Mouse (Mus musculus) macrophage (primary cell): ENCODE data around the gene Rpl9-ps6. TPM values are rescaled to one million over a fixed set of nuclear protein-coding genes. Genes with fewer than 3 reads are reported as not detected.

Experiments
- H3K27ac ChIP-seq: fragments of 350-480 bp; formaldehyde crosslinking; 2 replicates; pipeline ENCODE4 v1.9.0; 2021
- H3K36me3 ChIP-seq: fragments of 350-480 bp; formaldehyde crosslinking; 2 replicates; pipeline ENCODE4 v1.9.0; 2021; ENCODE audit errors: inconsistent target
- H3K4me3 ChIP-seq: fragments of 350-480 bp; formaldehyde crosslinking; 2 replicates; pipeline ENCODE4 v1.9.0; 2021; ENCODE audit errors: inconsistent target
- H3K79me2 ChIP-seq: fragments of 350-480 bp; formaldehyde crosslinking; 2 replicates; pipeline ENCODE4 v1.9.0; 2021; ENCODE audit errors: inconsistent target
- WGBS: methylation state at CpG from one replicate; pipeline ENCODE4 v1.1.7; 2026; ENCODE audit warnings: inconsistent platforms; ENCODE audit not compliant: missing documents; 5-methylcytosine and 5-hydroxymethylcytosine counted together
- polyA plus RNA-seq: library from polyadenylated mRNA; stranded (reverse); fragments of 250-400 nt; gene quantifications from 3 replicates; pipeline ENCODE4 v1.2.4, GENCODE M21; 2018; ENCODE audit warnings: inconsistent platforms
- total RNA-seq, 78 experiments: library from RNA; depleted of rRNA; stranded (reverse); fragments of 250-400 nt; gene quantifications; 1 replicate in 9 of 78; 2 replicates in 24 of 78; 3 replicates in 43 of 78; 4 replicates in 2 of 78; pipeline ENCODE4 v1.2.4; 2018; ENCODE audit warnings: inconsistent platforms in 56 of 78

Gene Rpl9-ps6
- total RNA-seq (2018; cell fraction: chromatin; rRNA removed): 1 to 10 TPM in 18 of 26 experiments, not detected in 8; 1.8 to 8.1 (median 3.9) TPM
- 10 to 100 TPM in 17 of 26 experiments, 1 to 10 TPM in 9; 6.8 to 27.6 (median 11.1) TPM for total RNA-seq (2018; cell fraction: cytosol; rRNA removed)
- 1 to 10 TPM in 24 of 26 experiments, not detected in 2; 1.3 to 5.8 (median 2.8) TPM for total RNA-seq (2018; cell fraction: nucleus; rRNA removed)
- polyA plus RNA-seq: 2.4 to 44.9 TPM (median 39.4 TPM) in 3 replicates

DNA sequence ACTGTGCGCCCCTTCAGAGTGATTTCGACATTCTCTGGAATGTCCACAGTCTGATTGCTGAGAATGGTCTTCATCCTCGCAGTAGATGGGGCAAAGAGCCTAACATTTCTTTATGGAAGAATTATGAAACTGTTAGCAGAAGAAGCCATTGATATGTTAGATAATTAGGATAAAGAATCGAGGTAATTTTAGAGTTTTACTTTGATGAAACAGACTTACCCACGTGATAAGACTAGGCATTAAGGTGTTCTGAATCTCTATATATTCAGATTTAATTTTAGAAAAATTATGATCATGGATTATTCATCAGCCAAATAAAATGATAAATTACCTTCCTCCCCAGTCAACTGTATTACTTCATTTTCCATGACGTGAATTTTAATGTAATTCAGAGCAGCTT, at the start of gene Rpl9-ps6:
Rpl9-ps6 (minus strand) TSS at position 101 of the 400 bp plus-strand sequence.
- H3K79me2 ChIP-seq: no peaks in the 10 kb centered on the region
- H3K4me3 ChIP-seq: no peak within 1 kb of the TSS
- 88% methylated on average over 4 of the region's 6 CpGs for WGBS
- H3K27ac ChIP-seq: no peak within 1 kb of the TSS
- no peaks in the 10 kb centered on the region for H3K36me3 ChIP-seq

DNA sequence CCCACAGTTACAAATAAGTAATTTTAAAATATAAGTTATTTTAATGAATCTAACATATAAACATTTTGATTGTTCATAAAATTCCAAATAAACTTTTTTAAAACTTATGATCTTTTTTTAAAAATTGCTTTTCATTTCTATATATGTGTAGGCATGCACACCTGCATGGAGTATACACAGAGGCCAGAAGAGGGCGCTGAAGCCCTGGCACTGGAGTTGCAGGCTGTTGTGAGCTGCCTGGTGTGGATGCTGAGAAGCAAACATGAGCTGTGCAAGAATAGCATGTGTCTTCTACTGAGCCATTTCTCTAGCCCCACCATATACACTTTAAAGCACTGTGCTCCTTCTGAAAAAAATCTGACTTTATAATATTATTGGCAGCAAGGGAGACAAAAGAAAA, 46.1 kb upstream of the Rpl9-ps6 start:
- Histone ChIP-seq H3K36me3 (peaks cover 25% of the 10 kb centered on the region; the same call in 1 of the 2 replicates), H3K79me2 (no peaks in the 10 kb centered on the region), H3K4me3 (no peak overlapping the region), H3K27ac (no peak overlapping the region)
- 14% methylated on average over 1 of the region's 1 CpGs for WGBS

DNA sequence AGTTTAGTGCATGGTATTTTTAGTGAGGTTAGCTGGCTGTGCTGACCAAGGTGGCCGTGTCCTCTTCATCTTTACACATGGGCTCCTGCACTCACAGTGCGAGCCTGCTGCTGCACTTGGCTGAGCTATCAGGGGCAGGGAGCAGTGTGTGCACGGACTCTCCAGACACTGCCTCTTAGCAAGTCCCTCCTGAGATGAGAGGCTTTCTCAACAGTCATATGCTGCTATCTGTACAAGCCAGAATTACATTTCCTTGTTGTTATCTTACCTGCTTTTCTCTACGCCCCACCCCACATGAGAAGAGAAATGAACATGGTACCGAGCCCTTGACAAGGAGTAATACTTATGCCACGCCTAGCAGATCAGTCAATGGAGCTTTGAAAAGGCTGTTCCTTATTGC, 44.6 kb upstream of the Rpl9-ps6 start:
- H3K79me2 ChIP-seq: no peaks in the 10 kb centered on the region
- peaks cover 28% of the 10 kb centered on the region; the same call in 1 of the 2 replicates for H3K36me3 ChIP-seq
- no peak overlapping the region for H3K27ac ChIP-seq
- no peak overlapping the region for H3K4me3 ChIP-seq
- WGBS: 96% methylated on average over 6 of the region's 6 CpGs

DNA sequence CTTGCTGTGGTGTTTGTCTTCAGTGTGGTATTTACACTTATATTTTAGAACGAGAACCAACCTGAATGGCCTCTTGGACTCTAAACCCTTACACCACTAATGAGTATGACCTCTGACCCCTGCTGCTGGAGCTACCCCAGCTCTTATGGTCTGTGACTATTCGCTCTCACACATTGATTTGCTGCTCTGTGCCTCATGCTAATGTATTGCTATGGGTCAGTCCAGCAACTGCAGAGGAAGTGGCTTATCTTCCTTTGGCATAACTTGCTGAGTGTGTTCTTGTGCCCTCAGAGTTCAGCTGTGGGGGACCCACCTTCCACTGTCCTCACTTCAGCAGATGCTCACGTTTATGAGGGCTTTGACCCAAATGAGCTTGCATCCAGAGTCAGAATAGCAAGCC, 43.9 kb upstream of the Rpl9-ps6 start:
- Histone ChIP-seq H3K4me3 (no peak overlapping the region), H3K36me3 (peaks cover 30% of the 10 kb centered on the region; the same call in 1 of the 2 replicates), H3K79me2 (no peaks in the 10 kb centered on the region), H3K27ac (no peak overlapping the region)
- 80% methylated on average over 3 of the region's 3 CpGs for WGBS

DNA sequence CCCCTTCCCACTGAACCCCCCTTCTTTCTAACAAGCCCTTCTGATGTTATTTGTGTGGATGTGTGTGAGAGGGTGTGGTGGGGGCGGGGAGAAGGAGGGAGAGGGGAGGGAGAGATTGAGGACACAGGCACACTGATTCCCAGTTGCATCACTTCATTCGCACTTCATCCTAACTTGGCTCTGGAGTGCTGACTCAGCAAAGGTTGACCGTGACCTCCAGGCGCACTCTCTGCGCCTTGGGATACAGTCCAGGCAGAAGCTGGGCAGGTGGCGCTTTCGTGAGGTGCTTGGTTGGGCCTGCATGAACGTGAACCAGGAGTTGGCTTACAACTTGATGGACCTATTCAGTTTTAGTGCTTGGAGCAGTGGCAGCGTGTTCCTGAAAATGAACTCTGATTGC, 41.1 kb upstream of the Rpl9-ps6 start:
- WGBS: 88% methylated on average over 9 of the region's 9 CpGs

DNA sequence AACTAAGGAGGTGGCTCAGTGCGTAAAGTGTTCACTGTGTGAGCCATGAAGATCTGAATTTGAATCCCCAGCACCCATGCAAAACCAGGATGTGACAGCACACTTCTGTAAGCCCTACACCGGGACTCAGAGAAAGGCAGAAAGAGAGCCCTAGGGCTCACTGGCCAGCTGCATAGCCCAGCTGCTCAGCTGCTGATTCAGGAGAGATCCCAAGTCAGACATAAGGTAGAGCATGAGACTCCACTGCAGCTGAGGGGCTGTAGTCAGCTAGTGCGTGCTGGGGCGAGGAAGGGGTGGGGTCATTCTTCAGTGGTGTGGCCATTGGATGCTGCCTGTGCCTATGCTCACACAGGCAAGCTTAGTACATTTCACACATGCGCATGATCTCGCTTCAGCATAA, 40.7 kb upstream of the Rpl9-ps6 start:
- H3K79me2 ChIP-seq: no peaks in the 10 kb centered on the region; the same call in 1 of the 2 replicates
- H3K4me3 ChIP-seq: no peak overlapping the region
- no peak overlapping the region for H3K27ac ChIP-seq
- WGBS: 96% methylated on average over 6 of the region's 6 CpGs
- H3K36me3 ChIP-seq: peaks cover 19% of the 10 kb centered on the region; the same call in 1 of the 2 replicates

More for the DNA sequence above, 41.1 kb upstream of the Rpl9-ps6 start:
- H3K79me2 ChIP-seq: no peaks in the 10 kb centered on the region; the same call in 1 of the 2 replicates
- H3K27ac ChIP-seq: no peak overlapping the region
- H3K4me3 ChIP-seq: no peak overlapping the region
- H3K36me3 ChIP-seq: peaks cover 19% of the 10 kb centered on the region; the same call in 1 of the 2 replicates

DNA sequence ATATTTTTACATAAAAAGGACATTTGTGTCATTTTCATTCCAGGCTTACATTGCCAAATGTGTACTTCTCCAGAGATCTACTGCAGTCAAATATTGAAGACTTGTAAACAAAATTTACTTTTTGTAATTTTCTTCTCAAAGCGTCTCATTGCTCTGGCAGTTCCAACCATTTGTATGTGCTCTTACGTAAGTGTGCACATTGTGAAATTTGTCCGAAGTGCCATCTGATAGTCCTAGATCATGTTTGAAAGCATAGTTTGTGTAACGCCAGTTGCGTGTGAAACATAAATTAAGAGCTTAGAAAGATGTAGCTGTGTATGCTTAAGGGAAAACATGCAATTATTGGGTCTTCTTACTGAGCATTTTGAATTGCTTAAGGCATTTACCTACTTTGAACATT, 40.1 kb upstream of the Rpl9-ps6 start:
- Histone ChIP-seq H3K27ac (no peak overlapping the region), H3K79me2 (no peaks in the 10 kb centered on the region; the same call in 1 of the 2 replicates), H3K4me3 (no peak overlapping the region), H3K36me3 (peaks cover 19% of the 10 kb centered on the region; the same call in 1 of the 2 replicates)
- 65% methylated on average over 5 of the region's 5 CpGs for WGBS

DNA sequence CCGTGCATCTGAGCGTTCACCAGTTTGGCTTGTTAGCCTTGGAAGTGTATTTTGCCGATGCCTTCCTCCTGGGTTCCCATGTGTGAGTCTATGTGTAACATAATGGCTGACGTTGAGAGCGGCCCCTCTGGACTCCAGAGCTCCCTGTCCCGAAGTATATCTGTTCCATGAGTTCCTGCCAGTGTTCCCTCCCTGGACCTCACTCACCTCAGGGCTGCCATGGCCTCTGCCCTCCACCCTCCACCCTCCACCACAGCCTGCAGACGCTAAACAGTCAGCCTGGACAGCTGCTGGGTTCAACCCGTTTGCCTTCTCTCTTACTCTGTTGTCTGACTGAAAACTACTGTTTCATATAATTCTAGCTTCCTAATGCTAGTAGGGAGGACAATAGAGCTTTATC, 39.7 kb upstream of the Rpl9-ps6 start:
- H3K4me3 ChIP-seq: no peak overlapping the region
- 97% methylated on average over 8 of the region's 8 CpGs for WGBS
- no peaks in the 10 kb centered on the region; the same call in 1 of the 2 replicates for H3K79me2 ChIP-seq
- peaks cover 17% of the 10 kb centered on the region; the same call in 1 of the 2 replicates for H3K36me3 ChIP-seq
- no peak overlapping the region for H3K27ac ChIP-seq

DNA sequence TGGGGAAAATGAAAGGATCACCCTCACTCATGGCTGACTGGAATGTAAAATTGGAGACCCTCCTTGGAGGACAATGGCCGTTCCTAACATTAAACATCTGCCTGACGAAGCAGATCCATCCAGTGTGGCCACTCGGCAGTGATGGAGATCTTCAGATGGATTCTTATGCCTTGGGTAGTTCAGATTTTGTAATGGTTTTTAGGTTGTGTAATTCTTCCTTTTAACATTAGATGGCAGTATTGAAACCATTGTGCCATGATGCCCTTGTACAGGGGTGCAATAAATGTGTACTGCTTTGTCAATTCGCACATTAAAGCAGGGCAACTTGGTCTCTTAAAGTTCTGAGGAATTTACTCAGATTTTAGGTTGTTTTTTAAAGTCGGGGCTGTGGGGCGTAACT, 35.0 kb upstream of the Rpl9-ps6 start:
- Histone ChIP-seq H3K27ac (no peak overlapping the region), H3K36me3 (peaks cover 18% of the 10 kb centered on the region; the same call in 1 of the 2 replicates), H3K4me3 (no peak overlapping the region), H3K79me2 (no peaks in the 10 kb centered on the region; the same call in 1 of the 2 replicates)
- 71% methylated on average over 6 of the region's 6 CpGs for WGBS

DNA sequence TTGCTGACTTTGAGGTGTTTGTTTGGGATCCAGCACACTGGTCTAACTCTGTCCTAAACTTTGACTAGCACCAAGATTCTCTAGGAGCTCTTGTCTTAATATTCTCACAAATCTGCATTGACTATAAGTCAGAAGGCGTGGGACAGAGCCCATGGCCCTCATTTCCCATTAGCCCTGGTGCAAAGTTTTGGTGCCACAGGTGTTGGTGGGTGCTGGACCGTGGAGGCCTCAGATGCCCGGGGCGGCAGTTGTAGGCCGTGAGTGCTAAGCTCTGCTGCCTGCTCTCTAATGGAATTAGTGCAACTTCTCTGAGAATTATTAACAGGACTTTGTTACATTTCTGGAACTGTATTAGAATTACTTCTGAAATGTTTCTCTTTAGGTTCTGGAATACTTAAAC, 31.6 kb upstream of the Rpl9-ps6 start:
- H3K36me3 ChIP-seq: peaks cover 7% of the 10 kb centered on the region; the same call in 1 of the 2 replicates
- H3K4me3 ChIP-seq: no peak overlapping the region
- H3K79me2 ChIP-seq: no peaks in the 10 kb centered on the region; the same call in 1 of the 2 replicates
- no peak overlapping the region for H3K27ac ChIP-seq
- 100% methylated on average over 5 of the region's 5 CpGs for WGBS

DNA sequence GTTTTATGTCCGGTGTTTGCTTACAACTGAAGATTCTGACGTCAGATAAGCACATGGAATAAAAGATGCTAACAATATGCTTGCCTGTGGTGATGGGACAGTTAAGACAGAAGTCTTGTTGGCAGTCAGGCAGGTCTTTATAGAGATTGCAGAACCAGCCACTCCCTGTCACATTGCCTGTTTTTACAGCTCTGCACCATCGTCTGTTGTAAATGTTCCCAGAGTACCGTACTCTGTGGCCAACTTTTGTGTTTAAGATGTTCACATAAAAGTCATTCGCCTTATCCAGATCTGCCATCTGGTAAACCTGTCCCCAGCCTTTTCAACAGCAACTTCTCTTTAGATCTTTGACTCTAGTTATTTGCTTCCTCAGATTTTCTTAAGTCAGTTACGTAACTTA, 31.0 kb upstream of the Rpl9-ps6 start:
- Histone ChIP-seq H3K36me3 (peaks cover 7% of the 10 kb centered on the region; the same call in 1 of the 2 replicates), H3K79me2 (no peaks in the 10 kb centered on the region), H3K4me3 (no peak overlapping the region), H3K27ac (no peak overlapping the region)
- 94% methylated on average over 6 of the region's 6 CpGs for WGBS

DNA sequence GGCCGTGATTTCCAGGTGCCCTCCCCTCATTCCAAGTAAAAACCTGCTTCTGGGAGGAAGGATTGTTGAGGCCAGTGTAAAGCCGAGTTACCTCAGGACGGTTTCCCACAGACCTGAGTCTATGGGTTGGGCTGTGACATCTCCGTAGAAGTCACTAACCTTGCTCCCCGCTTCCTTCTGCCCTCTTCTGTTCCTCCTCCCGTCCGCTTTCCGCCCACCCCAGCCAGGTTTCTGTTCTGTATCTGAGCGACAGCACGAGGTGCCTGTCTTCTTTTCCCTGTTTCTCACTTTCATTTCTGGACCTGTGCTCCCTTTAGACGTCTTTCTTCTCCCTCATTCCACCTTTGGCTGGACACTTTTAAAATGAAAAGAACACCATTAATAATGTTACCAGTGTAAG, 28.7 kb upstream of the Rpl9-ps6 start:
- Histone ChIP-seq H3K27ac (no peak overlapping the region), H3K4me3 (no peak overlapping the region), H3K36me3 (peaks cover 7% of the 10 kb centered on the region; the same call in 1 of the 2 replicates), H3K79me2 (no peaks in the 10 kb centered on the region)
- WGBS: 58% methylated on average over 11 of the region's 11 CpGs

DNA sequence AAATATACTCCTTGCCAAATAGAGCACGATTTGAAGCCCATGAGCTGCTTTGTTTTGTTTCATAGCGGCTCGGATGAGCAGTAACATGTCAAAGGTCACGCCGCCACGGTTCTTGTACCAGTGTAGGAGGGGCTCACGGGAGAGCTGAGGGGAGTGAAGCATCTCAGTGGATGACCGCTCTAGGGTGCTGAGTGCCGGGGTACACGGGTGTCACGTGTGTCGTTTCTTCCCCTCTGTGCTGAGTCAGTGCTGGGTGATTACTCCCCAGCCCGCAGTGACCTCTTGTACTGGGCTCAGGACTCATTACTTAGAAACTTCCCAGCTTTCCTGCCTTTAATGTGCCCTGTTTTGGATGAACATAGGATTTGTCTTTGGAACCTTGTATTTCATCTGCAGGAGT, 28.2 kb upstream of the Rpl9-ps6 start:
- no peak overlapping the region for H3K27ac ChIP-seq
- peaks cover under 1% of the 10 kb centered on the region; the same call in 1 of the 2 replicates for H3K79me2 ChIP-seq
- no peak overlapping the region for H3K4me3 ChIP-seq
- WGBS: 93% methylated on average over 13 of the region's 13 CpGs
- peaks cover 7% of the 10 kb centered on the region; the same call in 1 of the 2 replicates for H3K36me3 ChIP-seq

DNA sequence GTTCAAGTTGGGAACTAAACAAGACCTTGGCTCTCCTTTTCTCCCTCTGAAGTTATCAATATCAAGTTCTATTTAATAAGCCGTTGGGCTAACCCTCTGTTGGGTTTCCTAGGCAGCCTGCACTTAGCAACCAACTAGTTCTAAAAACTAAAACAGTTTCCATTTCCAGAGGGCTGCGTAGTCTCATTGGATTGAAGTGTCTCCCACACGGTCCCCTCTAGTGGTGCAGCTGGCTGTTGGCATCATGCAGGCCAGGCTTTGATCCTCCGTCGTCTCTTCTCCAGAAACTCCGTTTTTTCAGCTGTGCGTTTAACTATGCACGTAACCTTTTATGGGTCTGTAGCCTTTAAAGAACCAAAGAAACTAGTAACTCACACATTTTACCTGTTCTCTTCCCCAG, 27.1 kb upstream of the Rpl9-ps6 start:
- no peak overlapping the region for H3K4me3 ChIP-seq
- H3K79me2 ChIP-seq: peaks cover 9% of the 10 kb centered on the region; the same call in 1 of the 2 replicates
- H3K27ac ChIP-seq: no peak overlapping the region
- 92% methylated on average over 8 of the region's 8 CpGs for WGBS
- H3K36me3 ChIP-seq: peaks cover 7% of the 10 kb centered on the region; the same call in 1 of the 2 replicates

DNA sequence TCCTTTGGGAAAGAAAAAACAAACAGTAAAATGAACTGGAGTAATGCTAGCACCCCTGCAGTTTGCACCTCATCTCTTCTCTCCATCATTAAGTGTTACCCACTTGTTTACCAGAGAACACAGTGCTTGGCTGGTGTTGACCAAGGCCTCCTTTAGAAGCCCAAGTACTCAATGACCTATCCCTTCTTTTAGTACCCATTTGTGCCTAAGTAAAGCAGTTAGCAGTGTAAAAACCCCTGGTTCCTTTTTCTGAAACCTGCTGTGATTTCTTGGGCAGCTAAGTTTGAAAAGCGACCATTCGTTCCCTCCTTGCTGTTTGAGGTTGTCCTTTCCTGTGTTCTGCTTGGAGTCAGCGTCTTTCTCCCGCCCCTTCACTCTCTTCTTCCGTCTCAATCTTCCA, 26.6 kb upstream of the Rpl9-ps6 start:
- peaks cover 3% of the 10 kb centered on the region; the same call in 1 of the 2 replicates for H3K36me3 ChIP-seq
- no peak overlapping the region for H3K4me3 ChIP-seq
- no peak overlapping the region for H3K27ac ChIP-seq
- H3K79me2 ChIP-seq: peaks cover 14% of the 10 kb centered on the region; the same call in 1 of the 2 replicates
- WGBS: 91% methylated on average over 5 of the region's 5 CpGs
